Mouse (Mus musculus): Measurements from ENCODE around the gene Dlgap3.

- TF ChIP-seq POLR2A (IDR thresholded peaks at IDR 0.05; ENCODE audit: low read depth, low read length) = no peak
- no peak for TF ChIP-seq CTCF (IDR thresholded peaks at IDR 0.05; ENCODE audit: borderline replicate concordance, insufficient read depth, low read length)
Observed at GRCm38 (mm10) chr4:127211318-127211717, 42.3 kb downstream of the Dlgap3 start.

Measured in embryonic fibroblast, embryonic 13.5 days (primary cell).